Mouse (Mus musculus): Measurements from ENCODE around the gene Tnfaip8l1.

Tnfaip8l1 gene

GRCm38 (mm10) chr17:56217670-56218069, 55.4 kb downstream of the Tnfaip8l1 start:
- no peak for DNase-seq (ENCODE audit: extremely low read depth, low read depth, low spot score)

- peak; percentile 66 for DNase-seq (ENCODE audit: extremely low read depth, low read depth, low spot score)
These were observed 56.3 kb downstream of the Tnfaip8l1 start, which contains the start of gene Dpp9 for GRCm38 (mm10) chr17:56218377-56219191. Gene Dpp9 (minus strand): TSS chr17:56218905.

- DNase-seq (ENCODE audit: extremely low read depth, low read depth, low spot score), result no peak
These were observed 57.0 kb downstream of the Tnfaip8l1 start for GRCm38 (mm10) chr17:56219251-56219650.

DNA sequence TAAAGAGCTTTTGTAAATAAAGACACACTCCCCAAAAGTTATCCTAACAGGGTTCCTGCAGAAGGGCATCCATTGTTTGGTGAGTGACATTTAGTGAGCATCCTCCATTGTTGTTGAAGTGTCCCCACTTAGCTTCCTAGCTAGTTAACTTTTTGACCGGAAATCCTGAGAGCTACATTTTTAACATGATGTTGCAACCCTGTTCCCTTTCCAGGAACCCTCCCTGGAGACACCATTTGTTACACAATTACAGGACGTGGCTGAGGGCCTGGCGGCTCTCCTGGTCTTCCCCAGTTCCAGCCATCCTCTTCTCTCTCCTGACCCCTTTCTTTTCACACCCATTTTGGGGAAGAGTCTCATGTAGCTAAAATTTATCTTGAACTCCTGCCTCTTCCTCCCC, 57.5 kb downstream of the Tnfaip8l1 start:
- no peak for DNase-seq (ENCODE audit: extremely low read depth, low read depth, low spot score)
